Comparison of ENCODE assay signal across 13 mouse cellular contexts in genomic region chr3:39109756-39110392, GRCm38 (mm10).
DNase-seq lines count a peak whose midpoint lies in the region.
"Had no signal": no experiment of that assay in that cellular context is flagged by ENCODE, and none has a peak within 500 bp of the region (broad histone marks: within the 10 kb centered on the region; RNA-seq: fewer than 3 reads in every experiment).

No protein-coding gene starts in this region.

- peak; percentile 33 to 51 for DNase-seq in cerebellum, postnatal 10 days
- DNase-seq in cerebellum, adult 11-12 months = no peak
- DNase-seq in gastrocnemius, postnatal 10 days = peak; percentile 8
- no peak for DNase-seq in gastrocnemius, adult 8-10 months (ENCODE audit: low spot score in 2 of 2)
- peak; percentile 2 for DNase-seq in lung, postnatal 25 days (ENCODE audit: low spot score)
- no peak for DNase-seq in lung, postnatal 4 days
- peak; percentile 87 for DNase-seq in fat pad, adult 2 months (ENCODE audit: extremely low read depth, low read depth, low spot score)
- DNase-seq in kidney, adult 9 months = no peak
- DNase-seq: adrenal gland, postnatal 25 days; kidney, adult 2 months; kidney, postnatal 36 days; liver; lung, embryonic 14.5 days had no signal

Comparison
In these comparisons a context has a peak if more than half of its experiments do, and no peak if none do; other contexts are left out.
1. DNase-seq: peak in cerebellum, postnatal 10 days (2 of 2), gastrocnemius, postnatal 10 days (single experiment), lung, postnatal 25 days (single experiment) and fat pad, adult 2 months (single experiment); none in cerebellum, adult 11-12 months (single experiment), gastrocnemius, adult 8-10 months (0 of 2), lung, postnatal 4 days (0 of 2) and kidney, adult 9 months (single experiment).